Mouse (Mus musculus): ENCODE measurements around the gene Baz2b. TPM values are rescaled to one million over a fixed set of nuclear protein-coding genes. Genes with fewer than 3 reads are reported as not detected.
A peak's percentile ranks its signal among the peaks of the same experiment; 100 is the strongest.

The Baz2b gene
- polyA plus RNA-seq, 1 experiment from 2014 or later = 71.6 TPM

DNA sequence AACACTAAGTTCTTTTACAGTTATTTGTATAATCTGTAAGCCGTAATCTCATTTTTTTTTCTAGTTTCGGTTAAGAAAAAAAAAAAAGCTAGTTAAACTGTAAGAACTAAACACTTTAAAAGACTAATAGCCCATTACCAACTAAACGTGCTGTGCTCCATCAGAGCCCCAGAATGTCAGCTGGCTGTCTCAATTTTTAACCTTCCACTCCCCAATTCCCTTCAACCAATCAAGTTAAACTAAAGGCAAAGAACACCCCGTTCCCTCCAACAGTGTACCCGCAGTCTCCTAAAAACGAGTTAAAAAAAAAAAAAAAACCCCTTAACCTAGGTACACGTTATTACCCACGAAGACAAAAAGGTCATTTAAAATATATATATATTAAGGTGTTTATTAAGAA, 83.3 kb downstream of the Baz2b start:
- 0 out of 2 replicates have a peak overlapping the region, but pooled peaks have one; percentile 99 for H3K27ac ChIP-seq (replicated peaks)

DNA sequence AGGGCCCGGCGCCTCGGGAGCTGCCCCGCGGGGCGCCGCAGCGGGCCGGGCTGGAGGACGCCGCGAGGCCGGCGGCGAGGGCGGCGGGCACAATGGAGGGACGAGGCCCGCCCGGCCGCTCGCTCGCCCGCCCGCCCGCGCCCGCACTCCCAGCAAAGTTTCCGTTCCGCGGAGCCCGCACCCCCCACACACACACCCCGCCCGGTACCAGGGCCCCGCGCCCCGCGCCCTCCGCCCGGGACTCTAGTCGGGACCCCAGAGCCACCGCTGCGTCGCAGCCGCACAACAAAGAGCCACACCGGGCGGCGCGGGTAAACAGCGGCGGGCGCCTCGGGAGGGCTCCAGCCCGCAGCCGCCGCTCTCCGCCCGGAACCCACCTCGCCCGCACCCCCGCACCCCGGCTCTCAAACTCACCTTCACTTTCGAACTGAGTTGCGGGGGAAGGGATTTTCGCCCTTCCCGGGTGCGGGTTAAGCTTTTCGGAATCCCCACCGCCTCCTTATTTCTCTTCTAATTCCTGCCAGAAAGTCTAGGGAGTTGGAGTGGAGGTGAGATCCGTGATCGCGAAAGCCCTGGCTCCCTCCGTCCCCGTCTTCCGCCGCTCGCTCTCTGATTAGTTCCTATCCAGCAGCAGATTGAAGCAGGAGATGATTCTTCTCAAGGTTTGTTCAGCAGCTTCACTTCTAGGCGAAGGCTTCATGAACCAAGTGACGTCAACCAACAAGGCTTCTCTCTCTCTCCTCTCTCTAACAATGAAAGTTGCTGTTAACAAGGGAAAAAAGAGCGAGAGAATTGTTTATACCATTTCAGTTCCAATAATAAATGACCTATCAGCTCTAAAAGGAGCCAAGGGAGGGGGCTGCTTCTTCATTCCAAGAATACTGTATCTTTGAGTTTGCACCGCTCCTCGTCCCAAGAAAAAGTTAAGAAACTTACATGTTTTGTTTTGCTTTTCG, 84.3 kb downstream of the Baz2b start:
- WGBS = under 1% methylated on average over 50 of the region's 83 CpGs
- H3K36me3 ChIP-seq = no peaks in the 10 kb centered on the region
- H3K27me3 ChIP-seq = no peaks in the 10 kb centered on the region
- H3K9me3 ChIP-seq = no peaks in the 10 kb centered on the region
- H3K4me3 ChIP-seq = peak overlapping the region; percentile 97
- peak overlapping the region; percentile 99 for H3K9ac ChIP-seq (replicated peaks)
- H3K4me2 ChIP-seq (replicated peaks) = peak overlapping the region; percentile 50
- peak; percentile 65 for ATAC-seq (replicated peaks)
- peaks cover 39% of the 10 kb centered on the region for H3K4me1 ChIP-seq
- H3K27ac ChIP-seq (replicated peaks) = peak overlapping the region; percentile 99

More for the DNA sequence above, 83.3 kb downstream of the Baz2b start:
- Histone ChIP-seq H3K4me1 (peaks cover 34% of the 10 kb centered on the region), H3K36me3 (no peaks in the 10 kb centered on the region), H3K9me3 (no peaks in the 10 kb centered on the region), H3K9ac (replicated peaks) (no peak overlapping the region), H3K4me2 (replicated peaks) (peak overlapping the region; percentile 50), H3K27me3 (no peaks in the 10 kb centered on the region), H3K4me3 (peak overlapping the region; percentile 97)
- 2% methylated on average over 8 of the region's 8 CpGs for WGBS
- no peak for ATAC-seq (replicated peaks)

DNA sequence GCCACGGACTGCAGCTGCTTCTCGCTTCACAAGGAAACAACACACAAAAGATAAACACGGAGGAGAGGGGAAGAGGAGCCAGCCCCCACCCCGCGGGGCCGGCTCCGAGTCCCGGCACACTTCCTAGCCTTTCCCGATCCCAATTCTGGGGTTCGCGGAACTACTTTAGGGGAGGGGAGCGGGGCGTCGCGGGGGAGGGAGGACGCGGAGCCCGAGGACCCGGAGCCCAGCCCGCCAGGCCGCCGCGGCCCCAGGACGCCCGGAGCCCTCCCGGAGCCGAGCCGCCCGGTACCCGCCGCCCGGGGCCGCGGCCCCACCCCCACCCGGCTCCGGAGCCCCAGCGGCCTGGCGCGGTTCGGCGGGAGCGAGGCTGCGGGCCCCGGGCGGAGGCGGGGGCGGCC, 85.0 kb downstream of the Baz2b start:
- peak overlapping the region; percentile 99 for H3K27ac ChIP-seq (replicated peaks)
- H3K4me2 ChIP-seq (replicated peaks) = peak overlapping the region; percentile 50
- ATAC-seq (replicated peaks) = peak; percentile 73; the same call in 1 of the 2 replicates
- under 1% methylated on average over 26 of the region's 47 CpGs for WGBS
- peak overlapping the region; percentile 99 for H3K9ac ChIP-seq (replicated peaks)
- H3K9me3 ChIP-seq = no peaks in the 10 kb centered on the region
- peaks cover 43% of the 10 kb centered on the region for H3K4me1 ChIP-seq
- H3K4me3 ChIP-seq = peak overlapping the region; percentile 97
- no peaks in the 10 kb centered on the region for H3K36me3 ChIP-seq
- H3K27me3 ChIP-seq = no peaks in the 10 kb centered on the region

DNA sequence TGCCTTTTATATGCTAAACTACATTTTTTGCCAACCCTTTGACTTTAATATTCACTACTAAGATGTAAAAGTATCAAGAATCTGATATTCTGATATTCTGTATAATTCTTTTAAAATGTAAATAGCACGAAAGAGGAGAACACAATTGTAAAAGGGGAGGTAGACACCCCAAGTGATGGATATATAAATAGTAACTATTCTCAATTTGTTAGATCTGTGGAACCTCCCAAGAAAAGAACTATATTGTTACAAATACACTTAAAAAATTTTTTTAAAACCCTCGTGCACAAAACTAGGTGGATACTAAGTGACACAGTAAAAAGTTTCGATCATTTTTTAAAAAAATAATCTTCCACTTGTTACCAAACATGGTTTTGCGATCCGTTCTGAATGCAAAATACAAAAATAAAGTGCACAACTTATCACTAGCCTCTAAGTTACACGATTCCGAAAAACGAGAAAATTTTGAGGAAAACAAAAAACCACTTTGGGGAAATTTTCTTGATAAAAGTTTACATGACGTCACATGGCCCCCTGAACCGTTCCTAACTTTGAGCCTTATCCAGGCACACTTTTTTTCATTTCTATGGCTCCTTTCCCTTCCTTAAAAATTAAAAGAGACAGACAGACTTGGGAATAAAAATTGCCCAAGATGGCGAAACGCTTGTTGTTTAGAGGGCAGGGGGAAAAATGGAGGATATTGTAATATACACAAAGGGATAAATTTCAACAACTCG, 85.6 kb downstream of the Baz2b start:
- Histone ChIP-seq H3K27ac (replicated peaks) (peak overlapping the region; percentile 99), H3K4me1 (peaks cover 46% of the 10 kb centered on the region), H3K36me3 (no peaks in the 10 kb centered on the region), H3K9me3 (no peaks in the 10 kb centered on the region), H3K27me3 (no peaks in the 10 kb centered on the region), H3K4me2 (replicated peaks) (peak overlapping the region; percentile 50), H3K4me3 (peak overlapping the region; percentile 97), H3K9ac (replicated peaks) (peak overlapping the region; percentile 99)
- 4% methylated on average over 13 of the region's 13 CpGs for WGBS
- no peak for ATAC-seq (replicated peaks)

DNA sequence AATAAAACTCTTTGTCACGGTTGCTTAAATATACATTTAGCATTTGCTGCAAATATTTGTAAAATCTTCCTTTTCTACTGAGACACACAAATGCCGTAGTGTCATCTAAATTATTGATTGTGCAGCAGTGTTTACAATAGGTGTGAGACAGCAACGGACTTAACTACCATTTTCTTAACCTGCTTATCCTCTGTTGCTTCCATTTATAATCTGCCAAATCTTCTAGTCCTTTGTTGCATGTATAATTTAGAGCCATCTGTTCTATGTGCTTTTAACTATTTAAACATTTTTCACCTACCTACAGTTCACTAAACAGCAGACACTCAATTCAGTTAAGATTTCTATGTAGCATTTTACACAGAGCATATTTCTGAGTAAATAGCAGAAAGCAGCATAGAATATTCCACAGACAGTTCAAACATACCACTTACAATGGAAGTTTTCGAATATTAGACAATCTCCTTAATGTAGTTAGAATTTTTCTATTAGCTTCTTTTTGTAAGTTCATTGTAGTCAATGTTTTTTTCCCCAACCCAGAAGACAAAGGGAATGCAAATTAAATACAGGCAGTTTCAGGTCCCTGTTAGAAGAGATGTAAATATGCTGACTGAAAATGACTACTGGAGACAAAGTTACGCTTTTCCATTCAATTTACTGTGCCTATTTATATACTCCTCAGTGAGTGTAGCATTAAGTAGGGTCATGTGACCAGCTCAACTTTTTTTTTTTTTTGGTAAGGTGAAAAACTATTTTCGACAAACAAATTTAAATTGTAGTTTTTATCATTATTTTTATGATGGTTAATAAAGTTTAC, 86.4 kb downstream of the Baz2b start:
- Histone ChIP-seq H3K27me3 (no peaks in the 10 kb centered on the region), H3K9ac (replicated peaks) (0 out of 2 replicates have a peak overlapping the region, but pooled peaks have one; percentile 10), H3K4me3 (peak overlapping the region; percentile 27), H3K4me2 (replicated peaks) (peak overlapping the region; percentile 33), H3K9me3 (no peaks in the 10 kb centered on the region), H3K4me1 (peaks cover 53% of the 10 kb centered on the region), H3K36me3 (no peaks in the 10 kb centered on the region), H3K27ac (replicated peaks) (peak overlapping the region; percentile 54)
- WGBS = 22% methylated on average over 6 of the region's 6 CpGs
- no peak for ATAC-seq (replicated peaks)

DNA sequence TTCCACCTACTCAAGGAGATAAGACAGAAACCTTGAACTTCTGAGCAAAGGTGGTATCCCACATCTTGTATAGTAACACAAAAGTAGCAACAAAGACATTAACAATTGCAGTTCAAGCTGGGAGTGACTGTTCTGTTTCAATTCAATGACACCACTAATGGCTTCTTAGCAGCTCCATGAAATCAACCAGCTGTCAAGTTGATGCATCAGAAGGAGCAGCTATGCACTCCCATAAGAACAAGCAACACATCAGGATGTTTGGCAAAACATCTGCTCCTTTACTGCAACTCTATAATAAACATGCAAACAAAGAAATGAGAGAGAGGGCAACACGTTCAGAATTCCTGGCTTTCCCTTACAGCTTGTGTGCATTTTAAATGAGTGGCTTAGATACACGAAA, 87.5 kb downstream of the Baz2b start:
- no peaks in the 10 kb centered on the region for H3K36me3 ChIP-seq
- H3K9ac ChIP-seq (replicated peaks) = no peak overlapping the region
- peaks cover 59% of the 10 kb centered on the region for H3K4me1 ChIP-seq
- H3K4me3 ChIP-seq = no peak overlapping the region
- H3K9me3 ChIP-seq = no peaks in the 10 kb centered on the region
- peak overlapping the region; percentile 5; the same call in 1 of the 2 replicates for H3K27ac ChIP-seq (replicated peaks)
- 14% methylated on average over 2 of the region's 2 CpGs for WGBS
- ATAC-seq (replicated peaks) = no peak
- H3K27me3 ChIP-seq = no peaks in the 10 kb centered on the region
- H3K4me2 ChIP-seq (replicated peaks) = 0 out of 2 replicates have a peak overlapping the region, but pooled peaks have one; percentile 20

DNA sequence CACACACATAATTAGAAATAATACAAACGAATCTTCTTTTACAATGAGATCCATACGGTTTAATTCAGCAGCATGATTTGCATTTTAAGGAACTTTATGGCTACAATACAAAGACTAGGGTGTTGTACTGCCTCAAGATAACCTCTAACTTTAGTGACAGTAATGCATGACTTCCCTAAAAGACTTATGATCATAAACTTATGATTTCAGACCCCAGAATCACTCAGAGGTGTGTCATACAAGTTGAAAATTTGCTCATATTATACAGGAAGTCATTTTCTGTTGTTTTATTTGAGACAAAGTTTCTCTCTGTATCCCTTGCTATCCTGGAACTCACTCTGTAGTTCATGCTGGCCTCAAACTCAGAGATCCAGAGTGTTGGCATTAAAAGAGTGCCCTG, 89.0 kb downstream of the Baz2b start:
- Histone ChIP-seq H3K4me2 (replicated peaks) (no peak overlapping the region), H3K27ac (replicated peaks) (no peak overlapping the region), H3K4me3 (no peak overlapping the region), H3K9me3 (no peaks in the 10 kb centered on the region), H3K27me3 (no peaks in the 10 kb centered on the region), H3K9ac (replicated peaks) (no peak overlapping the region), H3K4me1 (peaks cover 55% of the 10 kb centered on the region), H3K36me3 (no peaks in the 10 kb centered on the region)
- ATAC-seq (replicated peaks) = no peak
- 30% methylated on average over 2 of the region's 2 CpGs for WGBS

DNA sequence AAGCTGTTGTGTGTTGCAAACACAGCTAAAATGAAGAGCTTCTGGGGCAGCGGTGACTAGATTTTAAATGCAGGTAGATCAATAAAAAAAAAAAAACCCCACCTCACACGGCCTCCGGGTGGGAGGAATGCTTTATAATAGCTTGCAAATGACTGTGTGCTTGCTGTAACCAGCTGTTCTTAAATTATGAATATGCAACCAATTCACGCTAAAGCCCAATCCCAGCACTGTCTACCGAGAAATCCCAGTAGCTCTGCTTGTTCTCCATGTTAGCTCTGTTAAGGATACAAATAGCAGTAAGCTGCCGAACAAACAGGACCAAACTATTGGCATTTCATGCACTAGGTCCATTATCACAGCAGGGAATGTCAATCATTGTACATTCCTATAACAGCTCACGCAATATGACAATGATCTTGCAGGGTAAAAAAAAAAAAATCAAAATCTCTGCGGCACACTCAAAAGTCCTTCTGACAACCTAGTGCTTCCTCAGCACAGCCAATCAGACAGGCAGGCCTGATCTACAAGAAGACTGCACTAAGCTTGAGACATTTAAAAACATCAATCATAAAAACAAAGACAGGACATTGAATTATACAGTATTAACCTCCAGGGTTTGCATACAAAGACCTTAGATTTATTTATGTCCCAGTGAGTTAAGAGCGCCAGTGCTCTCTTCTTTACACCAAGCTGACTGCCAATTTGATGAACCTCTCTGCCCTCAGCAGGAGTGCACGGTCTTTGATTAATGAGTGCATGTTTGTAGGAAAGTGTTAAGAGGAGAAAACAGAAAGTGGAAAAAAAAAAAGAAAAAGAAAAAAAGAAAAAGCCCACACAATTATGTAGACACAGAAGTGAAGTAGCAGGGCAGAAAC, 90.7 kb downstream of the Baz2b start:
- peak; percentile 44; the same call in 1 of the 2 replicates for ATAC-seq (replicated peaks)
- H3K9me3 ChIP-seq = no peaks in the 10 kb centered on the region
- H3K4me3 ChIP-seq = no peak overlapping the region; the same call in 1 of the 2 replicates
- H3K4me1 ChIP-seq = peaks cover 61% of the 10 kb centered on the region
- H3K9ac ChIP-seq (replicated peaks) = no peak overlapping the region
- H3K36me3 ChIP-seq = no peaks in the 10 kb centered on the region
- 16% methylated on average over 10 of the region's 10 CpGs for WGBS
- peak overlapping the region; percentile 16; the same call in 1 of the 2 replicates for H3K4me2 ChIP-seq (replicated peaks)
- peak overlapping the region; percentile 57 for H3K27ac ChIP-seq (replicated peaks)
- H3K27me3 ChIP-seq = no peaks in the 10 kb centered on the region

DNA sequence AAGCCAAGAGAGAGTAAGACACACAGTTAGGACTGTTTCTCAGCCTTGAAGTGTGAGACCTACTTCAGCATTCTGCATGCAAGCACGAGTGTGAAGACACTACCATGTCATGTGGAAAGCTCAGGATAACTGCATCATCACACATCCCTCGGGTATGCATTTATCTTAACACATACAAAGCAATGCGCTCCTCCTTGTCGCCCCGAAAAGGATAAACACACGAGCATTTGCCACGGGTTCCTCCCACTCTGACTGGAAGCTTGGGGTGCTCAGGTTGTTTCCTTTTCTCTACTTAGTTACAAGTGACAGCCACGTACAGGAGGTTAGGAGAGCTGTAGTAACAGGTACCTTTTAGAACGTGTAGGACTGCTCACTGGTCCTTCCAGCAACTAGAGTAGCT, 91.8 kb downstream of the Baz2b start:
- Histone ChIP-seq H3K4me3 (no peak overlapping the region), H3K27ac (replicated peaks) (no peak overlapping the region), H3K4me2 (replicated peaks) (no peak overlapping the region), H3K9ac (replicated peaks) (no peak overlapping the region), H3K36me3 (no peaks in the 10 kb centered on the region), H3K27me3 (no peaks in the 10 kb centered on the region), H3K4me1 (peaks cover 58% of the 10 kb centered on the region), H3K9me3 (no peaks in the 10 kb centered on the region)
- 56% methylated on average over 9 of the region's 9 CpGs for WGBS
- ATAC-seq (replicated peaks) = no peak

DNA sequence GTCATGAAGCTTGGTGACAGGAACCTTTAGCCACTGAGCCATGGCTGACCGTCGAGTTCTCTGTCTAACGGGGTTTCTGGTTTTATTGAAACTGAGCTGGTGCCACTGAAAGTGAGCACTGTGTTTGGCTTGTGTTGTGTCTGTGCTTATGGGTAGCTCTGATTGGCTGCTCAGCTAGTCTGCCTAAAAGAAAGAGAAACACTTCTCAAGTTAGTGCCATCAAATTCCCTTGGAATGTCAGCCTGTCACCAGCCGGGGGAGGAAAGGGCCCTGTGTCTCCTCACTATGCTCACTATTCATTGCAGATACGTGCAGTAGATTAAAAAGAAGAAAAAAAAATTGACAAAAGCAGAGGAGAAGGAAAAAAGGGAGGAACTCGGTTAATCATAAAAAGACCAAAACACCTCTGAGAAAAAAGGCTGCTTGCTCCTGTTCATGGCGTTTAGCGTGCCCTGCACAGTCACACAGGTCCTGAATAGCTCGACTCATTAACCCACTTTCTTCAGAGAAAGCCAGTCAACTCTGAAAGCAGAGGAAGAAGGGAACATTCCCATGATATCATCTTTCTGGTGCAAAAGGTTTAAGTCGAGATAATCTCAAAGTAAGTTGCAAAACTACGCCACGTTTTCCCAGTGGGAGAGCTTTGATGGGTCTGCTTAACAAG, 93.6 kb downstream of the Baz2b start:
- peaks cover 46% of the 10 kb centered on the region for H3K4me1 ChIP-seq
- no peaks in the 10 kb centered on the region for H3K27me3 ChIP-seq
- no peaks in the 10 kb centered on the region for H3K9me3 ChIP-seq
- ATAC-seq (replicated peaks) = no peak
- H3K4me3 ChIP-seq = no peak overlapping the region
- H3K9ac ChIP-seq (replicated peaks) = no peak overlapping the region
- H3K4me2 ChIP-seq (replicated peaks) = no peak overlapping the region
- WGBS = 15% methylated on average over 12 of the region's 12 CpGs
- H3K27ac ChIP-seq (replicated peaks) = no peak overlapping the region
- peaks cover 1% of the 10 kb centered on the region for H3K36me3 ChIP-seq

Measured in forebrain, embryonic 15.5 days (tissue).